Mouse (Mus musculus) C2C12 (cell line): ENCODE results near the gene Ndufa6. TPM values are rescaled to one million over a fixed set of nuclear protein-coding genes. Genes with fewer than 3 reads are reported as not detected.

Source experiments
- H3K27me3 ChIP-seq: one replicate; pipeline ENCODE4 v1.6.1; 2011; ENCODE audit not compliant: control insufficient read depth, insufficient read depth, insufficient read length
- H3K36me3 ChIP-seq: one replicate; pipeline ENCODE4 v1.6.1; 2011; ENCODE audit not compliant: control insufficient read depth, insufficient read depth
- H3K4me3 ChIP-seq: one replicate; pipeline ENCODE4 v1.5.1; 2011; ENCODE audit warnings: mild to moderate bottlenecking, control low read depth; ENCODE audit not compliant: poor library complexity, insufficient read depth, severe bottlenecking
- H3K79me2 ChIP-seq: one replicate; pipeline ENCODE4 v1.6.1; 2011; ENCODE audit not compliant: control insufficient read depth, insufficient read depth
- H3K79me3 ChIP-seq: one replicate; pipeline ENCODE4 v1.6.1; 2011; ENCODE audit warnings: low read depth, control low read depth
- H3ac ChIP-seq: one replicate; pipeline ENCODE3; 2011; ENCODE audit warnings: low read depth; ENCODE audit not compliant: control insufficient read depth, insufficient read length
- CEBPB ChIP-seq: IDR thresholded peaks from one replicate; pipeline ENCODE4 v1.6.1; 2011; ENCODE audit warnings: low read depth, mild to moderate bottlenecking, control low read depth, moderate library complexity
- CTCF ChIP-seq: IDR thresholded peaks from one replicate; pipeline ENCODE4 v1.5.1; 2011; ENCODE audit not compliant: control insufficient read depth, insufficient read depth, insufficient read length
- FOSL1 ChIP-seq: IDR thresholded peaks from one replicate; pipeline ENCODE4 v1.8.0; 2011; ENCODE audit warnings: mild to moderate bottlenecking, low read length; ENCODE audit not compliant: poor library complexity, insufficient read depth, severe bottlenecking
- MAX ChIP-seq: IDR thresholded peaks from one replicate; pipeline ENCODE4 v1.6.1; 2011; ENCODE audit warnings: mild to moderate bottlenecking, control low read depth
- MYOD1 ChIP-seq: IDR thresholded peaks from one replicate; pipeline ENCODE4 v1.6.1; 2011; ENCODE audit warnings: low read depth; ENCODE audit not compliant: control insufficient read depth, insufficient read length
- MYOG ChIP-seq: IDR thresholded peaks from one replicate; pipeline ENCODE4 v1.6.1; 2011; ENCODE audit not compliant: control insufficient read depth, insufficient read length; ENCODE audit errors: extremely low read depth
- USF1 ChIP-seq: IDR thresholded peaks from one replicate; pipeline ENCODE4 v1.6.1; 2011; ENCODE audit warnings: low read depth, mild to moderate bottlenecking, control low read depth, moderate library complexity
- polyA plus RNA-seq: library from polyadenylated mRNA; unstranded; fragments of >200 nt; fragmentation: generic; extraction: Trizol; gene quantifications from one replicate; pipeline ENCODE4 v1.2.1, GENCODE M21; 2012; ENCODE audit warnings: missing spikeins

Gene Ndufa6
- polyA plus RNA-seq, 1 experiment: 385 TPM

- H3K4me3 ChIP-seq: no peak overlapping the region
- peaks cover under 1% of the 10 kb centered on the region for H3K27me3 ChIP-seq
- H3K79me2 ChIP-seq: no peaks in the 10 kb centered on the region
- H3ac ChIP-seq: no peak overlapping the region
- H3K36me3 ChIP-seq: no peaks in the 10 kb centered on the region
- TF ChIP-seq FOSL1 (no peak), MYOG (no peak)
- no peaks in the 10 kb centered on the region for H3K79me3 ChIP-seq
These were observed 23.6 kb upstream of the Ndufa6 start for GRCm38 (mm10) chr15:82377701-82378100.

- Histone ChIP-seq H3K27me3 (peaks cover 9% of the 10 kb centered on the region), H3K79me3 (no peaks in the 10 kb centered on the region), H3ac (no peak overlapping the region), H3K4me3 (no peak overlapping the region), H3K36me3 (no peaks in the 10 kb centered on the region), H3K79me2 (no peaks in the 10 kb centered on the region)
- TF ChIP-seq MYOD1: no peak
- TF ChIP-seq USF1: no peak
- TF ChIP-seq FOSL1: no peak
- no peak for TF ChIP-seq CEBPB
- TF ChIP-seq CTCF: no peak
- no peak for TF ChIP-seq MAX
- no peak for TF ChIP-seq MYOG
These were observed 22.4 kb upstream of the Ndufa6 start for GRCm38 (mm10) chr15:82376393-82377138.

- Histone ChIP-seq H3K27me3 (peaks cover 13% of the 10 kb centered on the region), H3K79me3 (no peaks in the 10 kb centered on the region), H3K4me3 (no peak overlapping the region), H3K79me2 (no peaks in the 10 kb centered on the region), H3K36me3 (no peaks in the 10 kb centered on the region), H3ac (no peak overlapping the region)
- TF ChIP-seq CTCF (no peak), CEBPB (no peak), FOSL1 (no peak), USF1 (no peak), MYOD1 (no peak), MYOG (no peak), MAX (no peak)
These were observed 21.7 kb upstream of the Ndufa6 start for GRCm38 (mm10) chr15:82375855-82376254.

- TF ChIP-seq MAX: no peak
- no peak for TF ChIP-seq FOSL1
- TF ChIP-seq MYOD1: no peak
- no peak for TF ChIP-seq MYOG
- no peak for TF ChIP-seq USF1
- TF ChIP-seq CEBPB: no peak
- TF ChIP-seq CTCF: no peak
- H3K36me3 ChIP-seq: no peaks in the 10 kb centered on the region
- no peaks in the 10 kb centered on the region for H3K79me3 ChIP-seq
- H3K79me2 ChIP-seq: no peaks in the 10 kb centered on the region
- no peak overlapping the region for H3ac ChIP-seq
- peaks cover 13% of the 10 kb centered on the region for H3K27me3 ChIP-seq
- H3K4me3 ChIP-seq: no peak overlapping the region
These were observed 20.3 kb upstream of the Ndufa6 start for GRCm38 (mm10) chr15:82374437-82374836.

GRCm38 (mm10) chr15:82372991-82373390, 18.9 kb upstream of the Ndufa6 start:
- Histone ChIP-seq H3K27me3 (peaks cover 13% of the 10 kb centered on the region), H3ac (no peak overlapping the region), H3K36me3 (no peaks in the 10 kb centered on the region), H3K79me2 (no peaks in the 10 kb centered on the region), H3K4me3 (no peak overlapping the region), H3K79me3 (no peaks in the 10 kb centered on the region)
- no peak for TF ChIP-seq CTCF
- no peak for TF ChIP-seq MAX
- TF ChIP-seq MYOD1: no peak
- no peak for TF ChIP-seq FOSL1
- TF ChIP-seq CEBPB: no peak
- TF ChIP-seq MYOG: no peak
- TF ChIP-seq USF1: no peak

- H3K79me3 ChIP-seq: no peaks in the 10 kb centered on the region
- no peaks in the 10 kb centered on the region for H3K79me2 ChIP-seq
- H3ac ChIP-seq: no peak overlapping the region
- peaks cover 13% of the 10 kb centered on the region for H3K27me3 ChIP-seq
- H3K4me3 ChIP-seq: no peak overlapping the region
- TF ChIP-seq CTCF (no peak), MYOG (no peak), FOSL1 (no peak), MAX (no peak), USF1 (no peak), CEBPB (no peak), MYOD1 (no peak)
- no peaks in the 10 kb centered on the region for H3K36me3 ChIP-seq
These were observed 18.3 kb upstream of the Ndufa6 start for GRCm38 (mm10) chr15:82372446-82372845.
